Mouse (Mus musculus) liver, postnatal 0 days (tissue): ENCODE measurements around the gene Hpcal1.

Experiments
- CTCF ChIP-seq: sonication (generic); IDR thresholded peaks from 2 replicates; pipeline ENCODE4 v1.5.1; 2016; ENCODE audit warnings: antibody characterized with exemption, low read depth
- EP300 ChIP-seq: IDR thresholded peaks from 2 replicates; pipeline ENCODE4 v1.6.1; 2016; ENCODE audit warnings: antibody characterized with exemption, low read depth, mild to moderate bottlenecking

DNA sequence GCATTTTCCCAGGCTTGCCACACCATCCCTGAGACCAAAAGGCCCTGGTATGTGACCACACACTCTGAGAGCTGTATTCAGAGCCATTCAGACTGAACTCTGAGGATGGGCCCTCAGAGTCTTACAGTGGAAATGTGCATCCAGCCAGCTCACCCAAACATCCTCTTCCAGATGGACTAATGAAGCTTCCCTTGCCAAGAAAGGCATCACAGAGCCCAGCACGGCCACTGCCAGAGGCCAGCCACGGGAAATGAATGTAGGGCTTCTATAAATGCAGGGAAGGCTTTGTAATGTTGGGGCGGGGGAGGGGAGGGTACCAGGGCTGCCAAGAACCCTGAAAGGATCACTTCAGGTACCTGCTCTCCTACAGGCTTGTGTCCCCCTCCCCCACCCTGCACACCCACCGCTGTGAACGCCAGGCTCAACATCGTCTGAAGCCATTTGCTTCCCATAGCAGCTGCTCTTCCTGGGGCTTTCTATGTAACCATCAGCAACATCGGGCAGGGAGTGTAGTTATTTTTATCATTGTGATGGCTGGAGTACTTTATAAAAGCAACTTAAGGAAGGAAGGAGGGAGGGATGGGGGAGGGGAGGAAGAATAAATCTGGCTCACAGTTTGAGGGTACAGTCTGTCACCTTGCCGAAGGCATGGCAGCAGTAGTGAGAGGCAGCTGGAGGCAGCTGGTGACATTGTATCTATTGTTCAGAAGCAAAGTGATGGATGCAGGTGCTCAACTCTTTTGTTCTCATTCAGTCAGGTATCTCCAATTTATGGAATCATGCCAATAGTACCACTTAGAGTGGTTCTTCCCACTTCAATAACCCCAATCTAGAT, 38.2 kb upstream of the Hpcal1 start:
- TF ChIP-seq EP300 (no peak), CTCF (no peak)
